Mouse (Mus musculus) cerebellum, adult 11 months (tissue): Measurements from ENCODE around the gene Cwc22.

Experiments used
- DNase-seq: peaks from one replicate; pipeline ENCODE4 v3.0.0; 2022

Cwc22 gene

GRCm38 (mm10) chr2:77945596-77946485, at the start of gene Cwc22:
Gene Cwc22, minus strand, starts transcription at chr2:77946375.
- peak; percentile 84 for DNase-seq

DNA sequence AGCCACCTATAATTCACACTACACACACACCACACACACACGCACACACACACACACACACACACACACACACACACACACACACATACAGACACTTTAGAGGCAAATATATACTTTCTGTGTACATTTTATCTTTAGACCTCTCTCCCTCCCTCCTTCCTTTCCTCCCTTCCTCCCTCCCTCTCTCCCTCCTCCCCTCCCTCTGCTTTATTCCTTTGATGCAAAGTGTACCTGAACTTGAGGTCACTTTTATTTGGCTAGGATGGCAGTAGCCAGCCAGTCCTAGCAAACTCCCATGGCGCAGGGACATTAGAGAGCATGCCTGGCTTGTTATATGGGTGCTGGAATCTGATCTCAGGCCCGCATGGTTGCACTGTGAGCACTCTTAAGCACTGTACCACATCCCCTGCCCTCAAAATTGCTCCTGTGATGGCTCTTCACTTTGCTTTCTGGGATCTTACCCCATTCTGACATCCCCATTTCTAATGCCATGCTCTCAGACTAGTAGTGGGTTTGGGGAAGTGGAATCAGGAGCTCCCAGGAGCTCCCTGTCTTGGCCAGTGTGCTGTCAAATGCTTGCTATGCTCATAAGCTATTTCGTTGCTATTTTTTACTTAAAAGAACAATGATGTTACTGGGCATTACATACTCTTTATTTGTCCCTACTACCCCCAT, 47.7 kb upstream of the Cwc22 start:
- no peak for DNase-seq

DNA sequence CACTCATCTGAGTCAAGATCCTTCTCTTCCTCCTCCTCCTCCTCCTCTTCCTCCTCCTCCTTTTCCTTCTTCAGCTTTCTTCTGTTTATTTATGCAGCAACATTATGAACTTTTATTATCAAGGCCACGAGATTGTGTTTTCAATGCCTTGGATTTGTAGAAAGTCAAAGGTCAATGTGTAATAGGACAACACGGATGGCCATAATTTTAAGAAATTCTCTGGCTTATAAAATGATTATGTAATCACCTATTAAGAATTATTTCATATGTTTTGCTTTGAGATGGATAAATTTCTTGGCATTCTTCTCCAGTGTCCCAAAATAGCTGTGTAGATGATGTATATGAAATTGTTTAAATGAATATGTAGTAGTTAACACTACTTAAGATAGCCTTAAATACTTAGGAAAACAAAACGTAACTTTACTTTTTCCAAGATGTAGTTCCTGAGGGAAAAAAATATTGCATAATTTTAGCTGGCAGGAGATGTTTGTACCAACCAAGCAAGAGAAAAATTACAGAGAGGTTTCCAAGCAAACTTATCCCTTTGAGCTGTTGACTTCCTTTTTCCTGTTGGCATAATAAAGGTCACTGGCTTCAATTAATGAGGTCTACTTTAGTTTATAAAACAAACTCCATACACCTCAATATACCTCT, 46.9 kb upstream of the Cwc22 start:
- no peak for DNase-seq

DNA sequence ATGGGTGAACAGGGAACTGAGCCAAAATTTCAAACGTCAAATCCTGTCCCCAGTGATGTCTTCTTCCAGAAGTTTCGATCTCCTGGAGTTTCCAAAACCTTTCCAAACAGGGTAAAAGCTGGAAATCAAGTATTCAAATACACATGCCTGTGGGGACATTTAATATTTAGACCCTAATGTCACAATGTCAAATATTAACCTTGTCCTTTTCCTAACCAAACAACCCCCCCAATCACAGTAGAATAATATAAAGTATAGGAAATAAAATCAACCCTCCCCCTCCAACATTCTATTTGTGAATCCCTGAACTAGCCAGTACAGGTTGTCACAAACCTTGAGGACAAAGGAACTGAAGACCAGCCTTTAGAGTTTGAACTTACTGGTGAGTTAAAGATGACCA, 44.6 kb upstream of the Cwc22 start:
- DNase-seq: no peak

DNA sequence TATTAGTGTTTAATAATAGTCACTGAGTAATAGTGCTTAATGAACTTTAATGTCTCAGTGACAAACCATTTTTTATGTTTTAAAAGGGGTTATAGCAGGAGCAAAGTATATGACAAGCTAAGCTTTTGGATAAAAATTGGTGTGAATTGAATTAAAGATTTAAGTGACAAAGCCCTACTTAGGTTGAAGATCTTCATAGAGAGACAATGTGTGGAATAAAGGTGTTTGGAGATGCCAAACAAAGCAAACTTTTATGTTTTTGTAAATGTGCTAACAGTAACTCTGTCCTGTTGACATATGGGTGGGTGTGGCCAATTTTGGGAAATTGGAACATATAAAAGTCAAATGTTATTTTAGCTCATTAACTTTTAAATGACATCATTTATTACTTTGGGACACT, 43.9 kb upstream of the Cwc22 start:
- no peak for DNase-seq

GRCm38 (mm10) chr2:77989390-77989789, 43.2 kb upstream of the Cwc22 start:
- no peak for DNase-seq

DNA sequence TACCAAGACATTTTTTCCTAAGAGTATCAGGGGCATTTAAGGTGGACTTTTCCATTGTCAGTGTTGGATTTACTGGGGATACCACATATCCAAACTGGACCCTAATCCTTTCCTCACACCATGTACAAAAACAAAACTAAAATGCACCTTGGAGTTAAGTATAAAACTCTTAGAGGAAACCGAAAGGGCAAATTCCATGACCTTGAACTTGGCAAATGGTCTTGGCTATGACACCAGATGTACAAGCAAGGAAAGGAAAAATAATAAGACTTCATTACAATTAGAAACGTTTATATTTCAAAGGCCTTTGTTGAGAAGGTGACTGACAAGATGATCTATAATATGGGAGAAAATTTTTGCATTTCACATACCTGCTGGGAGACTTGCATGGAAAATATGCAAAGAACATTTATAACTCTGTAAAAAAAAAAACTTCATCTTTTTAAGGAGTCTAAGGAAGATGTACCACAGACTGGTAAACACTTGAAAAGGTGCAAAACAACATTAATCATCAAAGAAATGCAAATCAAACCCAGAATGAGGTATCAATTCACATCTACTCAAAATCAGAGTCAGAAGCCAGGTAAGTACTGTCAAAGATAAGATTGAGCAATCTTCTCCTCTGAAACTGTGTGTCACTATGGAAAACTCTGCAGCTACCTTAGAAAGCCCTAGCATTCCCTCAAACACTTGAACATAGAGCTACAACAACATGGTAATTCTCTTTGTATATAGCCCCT, 40.0 kb upstream of the Cwc22 start:
- no peak for DNase-seq

GRCm38 (mm10) chr2:77984209-77984608, 38.0 kb upstream of the Cwc22 start:
- DNase-seq: no peak

DNA sequence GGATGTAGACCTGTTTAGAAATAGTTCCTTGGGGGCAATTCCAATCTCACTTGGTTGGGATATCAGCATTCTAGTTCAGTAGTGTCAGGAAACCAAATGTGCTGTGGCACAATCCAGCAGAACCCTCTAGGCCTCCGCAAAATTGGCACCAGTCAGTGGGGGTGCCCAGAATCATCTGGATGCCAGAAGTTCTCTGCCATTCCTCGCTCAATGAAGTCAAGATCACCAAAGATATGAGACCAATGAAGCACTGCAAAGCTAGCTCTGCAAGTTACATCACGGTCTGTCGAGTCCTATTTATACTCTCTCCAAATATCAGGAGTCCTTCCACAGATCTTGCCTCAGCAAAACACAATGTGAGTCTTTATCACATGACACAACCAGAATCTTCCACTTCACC, 35.7 kb upstream of the Cwc22 start:
- DNase-seq: no peak

GRCm38 (mm10) chr2:77980696-77981095, 34.5 kb upstream of the Cwc22 start:
- DNase-seq: no peak

GRCm38 (mm10) chr2:77979519-77979918, 33.3 kb upstream of the Cwc22 start:
- no peak for DNase-seq

DNA sequence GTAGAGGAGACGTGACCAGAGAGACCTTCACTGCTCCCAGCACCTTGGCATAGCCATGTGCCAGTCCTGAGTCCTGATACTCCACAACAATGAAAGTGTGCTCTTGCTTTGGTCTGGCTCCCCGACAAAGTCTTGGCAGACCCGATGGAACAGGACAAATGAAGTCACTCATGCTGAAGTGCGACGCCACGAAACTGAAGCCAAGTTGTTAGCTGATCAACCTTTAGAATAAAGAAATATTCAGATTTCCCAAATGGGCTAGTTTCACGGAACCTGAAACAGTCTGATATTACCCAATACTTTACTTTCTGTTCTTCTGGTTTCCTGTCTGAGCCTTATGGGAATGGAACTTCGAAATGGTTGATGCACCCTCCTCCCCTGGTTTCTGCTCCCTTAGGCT, 32.9 kb upstream of the Cwc22 start:
- DNase-seq: no peak

- DNase-seq: no peak
Measured at GRCm38 (mm10) chr2:77978256-77978655, 32.1 kb upstream of the Cwc22 start.

DNA sequence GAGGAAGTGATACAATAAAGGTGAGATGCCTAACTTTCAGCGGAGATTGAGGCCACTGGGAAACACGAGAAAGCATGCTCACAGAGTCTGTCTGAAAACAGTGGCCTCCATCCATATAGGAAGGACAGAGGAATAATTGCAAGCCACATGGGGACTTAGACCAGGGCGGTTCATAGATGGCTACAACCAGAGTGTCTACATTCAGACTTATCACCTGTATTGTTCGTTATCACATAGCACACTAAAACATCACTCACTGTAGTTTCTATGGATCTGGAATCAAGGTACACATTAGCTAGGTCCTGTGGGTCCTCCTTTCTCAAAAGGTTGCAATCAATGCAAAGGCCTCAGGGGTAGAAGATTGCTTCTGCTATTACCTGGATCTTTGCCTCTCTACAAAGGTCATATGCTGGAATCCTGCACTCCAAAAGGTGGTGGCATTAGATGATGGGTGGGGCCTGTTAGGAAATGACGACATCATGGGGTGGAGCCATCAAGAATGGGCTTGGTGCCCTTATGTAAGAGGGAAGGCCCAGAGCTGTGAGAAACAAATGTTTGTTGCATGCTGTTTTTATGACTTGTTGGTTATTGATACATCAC, 30.2 kb upstream of the Cwc22 start:
- no peak for DNase-seq

GRCm38 (mm10) chr2:77975606-77976005, 29.4 kb upstream of the Cwc22 start:
- no peak for DNase-seq

DNA sequence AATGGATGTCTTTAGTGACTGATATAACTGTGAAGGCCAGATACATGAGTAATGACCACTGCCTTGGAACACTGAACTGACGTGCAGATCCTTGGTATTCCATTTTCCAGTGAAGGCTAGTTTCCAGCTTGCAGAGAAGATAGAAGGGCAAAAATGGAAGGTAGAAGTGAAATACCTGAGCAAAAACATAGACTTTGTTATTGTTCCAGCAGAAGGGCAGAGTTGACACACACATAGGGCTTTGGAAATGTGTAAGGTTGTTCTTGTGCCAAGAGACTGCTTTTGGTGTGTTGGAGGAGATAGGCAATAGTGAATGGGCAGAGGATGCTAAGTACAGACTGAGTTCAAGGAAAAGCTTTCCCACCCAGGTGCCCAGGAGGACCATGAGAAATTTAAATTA, 28.8 kb upstream of the Cwc22 start:
- no peak for DNase-seq

- DNase-seq: no peak
Measured at GRCm38 (mm10) chr2:77974366-77974765, 28.2 kb upstream of the Cwc22 start.

- no peak for DNase-seq
Measured at GRCm38 (mm10) chr2:77973296-77973695, 27.1 kb upstream of the Cwc22 start.

DNA sequence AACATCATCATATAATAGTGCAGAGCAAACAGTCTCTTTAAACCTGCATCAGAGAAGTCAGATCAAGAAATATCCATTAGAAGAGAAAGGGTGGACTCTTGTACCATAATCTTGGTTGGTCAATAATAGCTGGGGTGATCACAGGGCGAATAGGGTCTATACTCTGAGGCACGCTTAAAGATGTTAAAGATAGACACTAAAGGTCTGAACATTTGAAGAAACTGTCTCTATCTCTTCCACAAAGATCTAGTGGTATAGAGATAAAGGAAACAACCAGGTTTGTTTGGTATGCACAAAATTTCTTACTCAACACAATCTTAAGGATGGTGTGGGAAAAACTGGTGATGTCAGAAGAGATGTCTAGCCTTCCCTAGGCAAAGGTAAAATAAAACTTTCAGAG, 26.4 kb upstream of the Cwc22 start:
- no peak for DNase-seq

DNA sequence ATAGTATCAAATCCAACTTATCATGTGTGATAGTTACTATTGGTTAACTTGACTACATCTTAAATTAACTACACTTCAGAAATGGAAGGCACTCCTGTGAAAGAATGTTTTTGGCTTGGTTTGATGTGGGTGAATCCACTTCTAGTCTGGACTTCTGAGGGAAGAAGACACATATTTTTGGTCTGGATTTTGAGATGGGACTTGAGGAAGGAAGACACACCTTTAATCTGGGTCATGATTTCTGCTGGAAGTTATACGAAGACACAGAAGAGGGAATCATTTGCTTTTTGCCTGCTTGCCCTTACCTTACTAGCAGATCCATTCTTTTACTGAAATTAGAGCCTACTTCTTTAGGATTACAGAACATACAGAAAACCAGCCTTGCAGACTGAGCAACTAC, 25.7 kb upstream of the Cwc22 start:
- no peak for DNase-seq

GRCm38 (mm10) chr2:77971361-77971760, 25.2 kb upstream of the Cwc22 start:
- DNase-seq: no peak

DNA sequence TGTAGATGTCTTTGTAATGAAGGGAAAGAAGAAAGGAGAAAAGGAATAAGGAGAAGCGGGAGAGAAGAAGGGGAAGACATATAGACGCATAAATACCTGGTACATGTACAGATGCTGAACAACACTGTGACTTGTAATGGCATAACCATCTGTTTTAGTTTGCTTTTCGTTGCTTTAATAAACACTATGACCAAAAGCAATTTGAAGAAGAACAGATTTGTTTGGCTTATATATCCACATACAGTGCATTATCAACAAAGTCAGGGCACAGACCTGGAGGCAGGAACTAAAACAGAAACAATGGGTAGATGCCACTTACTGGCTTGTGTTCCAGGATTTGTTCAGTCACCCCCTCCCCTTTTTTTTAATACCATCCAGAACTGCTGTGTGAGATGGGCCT, 24.4 kb upstream of the Cwc22 start:
- no peak for DNase-seq

DNA sequence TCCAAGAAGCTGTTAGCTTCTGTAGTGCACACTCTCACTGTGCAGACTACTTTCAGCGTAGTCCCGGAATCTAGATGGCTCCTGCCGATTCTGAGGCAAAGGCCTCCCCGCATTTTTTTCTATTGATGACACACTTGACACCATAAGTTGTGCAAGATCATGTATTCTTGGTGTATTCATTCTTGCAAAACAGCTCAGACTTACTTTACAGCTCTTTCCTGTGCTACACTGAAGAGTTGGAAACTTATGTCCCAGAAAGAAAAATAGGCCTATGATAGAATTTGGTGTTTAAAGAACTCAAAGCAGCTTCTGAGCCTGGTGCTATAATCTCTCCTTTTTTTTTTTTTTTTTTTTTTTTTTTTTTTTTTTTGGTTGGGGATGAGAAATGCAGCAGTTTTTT, 23.8 kb upstream of the Cwc22 start:
- no peak for DNase-seq
